Mouse (Mus musculus) midbrain, embryonic 13.5 days (tissue): ENCODE data around the gene Slc27a4. TPM values are rescaled to one million over a fixed set of nuclear protein-coding genes. Genes with fewer than 3 reads are reported as not detected.

Experiments used
- ATAC-seq: fragments of 200-750 bp; cut with Nextera tagmentation; 2 replicates; pipeline ENCODE4 v1.8.0; 2017; ENCODE audit warnings: mild to moderate bottlenecking, moderate TSS enrichment, moderate library complexity
- H3K27ac ChIP-seq: fragments of 300-500 bp; sonication (generic); 2 replicates; pipeline ENCODE4 v1.5.1; 2015; ENCODE audit warnings: inconsistent platforms, mild to moderate bottlenecking, moderate library complexity
- H3K27me3 ChIP-seq: fragments of 300-500 bp; sonication (generic); 2 replicates; pipeline ENCODE4 v1.6.1; 2015; ENCODE audit warnings: mild to moderate bottlenecking, inconsistent platforms
- H3K36me3 ChIP-seq: fragments of 300-500 bp; sonication (generic); 2 replicates; pipeline ENCODE4 v1.6.1; 2015; ENCODE audit warnings: mild to moderate bottlenecking, inconsistent platforms
- H3K4me1 ChIP-seq: fragments of 300-500 bp; sonication (generic); replicated peaks from 2 replicates; pipeline ENCODE4 v1.6.1; 2015; ENCODE audit warnings: inconsistent platforms
- H3K4me2 ChIP-seq: fragments of 300-500 bp; sonication (generic); replicated peaks from 2 replicates; pipeline ENCODE4 v1.6.1; 2015; ENCODE audit warnings: moderate library complexity, mild to moderate bottlenecking, inconsistent platforms
- H3K4me3 ChIP-seq: fragments of 300-500 bp; sonication (generic); replicated peaks from 2 replicates; pipeline ENCODE4 v1.5.1; 2015; ENCODE audit warnings: mild to moderate bottlenecking, inconsistent platforms
- H3K9ac ChIP-seq: fragments of 300-500 bp; sonication (generic); replicated peaks from 2 replicates; pipeline ENCODE4 v1.6.1; 2015; ENCODE audit warnings: mild to moderate bottlenecking, inconsistent platforms
- H3K9me3 ChIP-seq: fragments of 300-500 bp; sonication (generic); 2 replicates; pipeline ENCODE4 v1.6.1; 2016; ENCODE audit warnings: mild to moderate bottlenecking, inconsistent platforms
- WGBS: fragments of 180-500 bp; shearing (Covaris S2); methylation state at CpG from one replicate; pipeline ENCODE4 v1.1.7; 2015; 5-methylcytosine and 5-hydroxymethylcytosine counted together
- polyA plus RNA-seq: library from polyadenylated mRNA; unstranded; fragments of >200 nt; fragmentation: Nextera tagmentation; extraction: Ambion mirVana; gene quantifications from 2 replicates; pipeline ENCODE4 v1.2.1, GENCODE M21; 2015

Slc27a4 gene
- polyA plus RNA-seq, 1 experiment from 2014 or later, result 32.5 TPM

- Histone ChIP-seq H3K4me2 (peak within 1 kb of the TSS; percentile 74), H3K27ac (peak within 1 kb of the TSS; percentile 78), H3K27me3 (no peaks in the 10 kb centered on the region), H3K36me3 (peaks cover 60% of the 10 kb centered on the region), H3K4me3 (peak within 1 kb of the TSS; percentile 82), H3K9me3 (no peaks in the 10 kb centered on the region), H3K9ac (peak within 1 kb of the TSS; percentile 85), H3K4me1 (peaks cover 21% of the 10 kb centered on the region)
- 1% methylated on average over 45 of the region's 45 CpGs for WGBS
- peak; percentile 92 for ATAC-seq
These were observed 14.3 kb upstream of the Slc27a4 start, which contains the start of gene Trub2 for GRCm38 (mm10) chr2:29787937-29788681. Trub2 (minus strand) TSS chr2:29788502.

GRCm38 (mm10) chr2:29792772-29793487 lies 9.5 kb upstream of the Slc27a4 start:
- 100% methylated on average over 2 of the region's 2 CpGs for WGBS

DNA sequence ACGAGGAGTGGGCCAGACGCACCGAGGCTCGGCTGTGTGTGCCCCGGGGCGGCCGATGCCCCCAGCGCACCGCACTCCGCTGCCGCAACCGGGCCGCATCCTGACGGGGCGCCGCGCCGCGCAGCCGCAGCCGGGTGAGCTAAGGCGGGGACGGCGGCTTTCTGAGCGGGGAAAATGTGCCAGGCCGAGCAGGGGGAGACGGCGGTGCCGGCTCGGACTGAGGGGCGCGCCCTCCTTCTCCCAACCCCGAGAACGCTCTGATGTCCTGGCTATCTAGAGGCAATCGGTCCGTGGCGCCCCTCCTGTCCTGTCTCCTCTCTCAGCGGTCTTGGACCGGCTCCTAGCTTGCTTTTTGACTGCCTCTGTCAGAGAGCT lies 380 bp downstream of the Slc27a4 start:
- Histone ChIP-seq H3K27me3 (0 out of 2 replicates have a peak, but pooled peaks cover 6% of the 10 kb centered on the region), H3K36me3 (peaks cover 35% of the 10 kb centered on the region), H3K27ac (peak overlapping the region; percentile 94), H3K9ac (peak overlapping the region; percentile 95), H3K4me1 (peaks cover 20% of the 10 kb centered on the region), H3K9me3 (no peaks in the 10 kb centered on the region), H3K4me2 (peak overlapping the region; percentile 89), H3K4me3 (peak overlapping the region; percentile 91)
- ATAC-seq, result no peak
- 1% methylated on average over 29 of the region's 39 CpGs for WGBS

More at GRCm38 (mm10) chr2:29792772-29793487, 9.5 kb upstream of the Slc27a4 start:
- H3K4me2 ChIP-seq, result no peak overlapping the region
- H3K9me3 ChIP-seq, result no peaks in the 10 kb centered on the region
- no peak overlapping the region for H3K4me3 ChIP-seq
- peaks cover 72% of the 10 kb centered on the region for H3K36me3 ChIP-seq
- ATAC-seq, result no peak
- no peak overlapping the region for H3K27ac ChIP-seq
- H3K9ac ChIP-seq, result no peak overlapping the region
- no peaks in the 10 kb centered on the region for H3K27me3 ChIP-seq
- peaks cover 11% of the 10 kb centered on the region for H3K4me1 ChIP-seq

DNA sequence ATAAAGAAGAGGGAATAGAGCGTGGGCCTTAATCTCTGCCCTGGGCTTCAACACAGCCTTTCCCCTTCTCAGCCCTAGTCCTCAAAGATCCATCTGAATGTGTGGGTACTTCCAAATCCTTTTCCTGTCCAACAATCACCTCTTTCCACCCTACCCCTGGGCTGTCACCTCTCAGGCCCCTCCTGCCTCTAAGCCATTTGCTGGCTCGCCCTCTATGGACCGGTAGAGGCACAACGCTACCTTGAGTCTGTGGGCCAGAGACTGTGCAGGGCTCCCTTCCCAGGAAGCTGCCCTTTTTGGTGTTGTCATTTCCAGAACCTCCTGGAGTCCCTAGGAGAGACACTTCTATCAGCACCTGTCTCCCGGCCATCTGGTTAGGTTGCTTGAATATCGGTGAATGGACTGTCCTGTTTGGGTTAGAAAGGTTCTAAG lies 982 bp downstream of the Slc27a4 start:
- 20% methylated on average over 6 of the region's 6 CpGs for whole genome bisulfite sequencing
- Histone ChIP-seq H3K36me3 (peaks cover 41% of the 10 kb centered on the region), H3K27ac (peak overlapping the region; percentile 94), H3K27me3 (0 out of 2 replicates have a peak, but pooled peaks cover 6% of the 10 kb centered on the region), H3K4me1 (peaks cover 20% of the 10 kb centered on the region), H3K9me3 (no peaks in the 10 kb centered on the region), H3K4me2 (peak overlapping the region; percentile 89), H3K9ac (peak overlapping the region; percentile 95), H3K4me3 (peak overlapping the region; percentile 91)
- peak; percentile 51; the same call in 1 of the 2 replicates for ATAC-seq

DNA sequence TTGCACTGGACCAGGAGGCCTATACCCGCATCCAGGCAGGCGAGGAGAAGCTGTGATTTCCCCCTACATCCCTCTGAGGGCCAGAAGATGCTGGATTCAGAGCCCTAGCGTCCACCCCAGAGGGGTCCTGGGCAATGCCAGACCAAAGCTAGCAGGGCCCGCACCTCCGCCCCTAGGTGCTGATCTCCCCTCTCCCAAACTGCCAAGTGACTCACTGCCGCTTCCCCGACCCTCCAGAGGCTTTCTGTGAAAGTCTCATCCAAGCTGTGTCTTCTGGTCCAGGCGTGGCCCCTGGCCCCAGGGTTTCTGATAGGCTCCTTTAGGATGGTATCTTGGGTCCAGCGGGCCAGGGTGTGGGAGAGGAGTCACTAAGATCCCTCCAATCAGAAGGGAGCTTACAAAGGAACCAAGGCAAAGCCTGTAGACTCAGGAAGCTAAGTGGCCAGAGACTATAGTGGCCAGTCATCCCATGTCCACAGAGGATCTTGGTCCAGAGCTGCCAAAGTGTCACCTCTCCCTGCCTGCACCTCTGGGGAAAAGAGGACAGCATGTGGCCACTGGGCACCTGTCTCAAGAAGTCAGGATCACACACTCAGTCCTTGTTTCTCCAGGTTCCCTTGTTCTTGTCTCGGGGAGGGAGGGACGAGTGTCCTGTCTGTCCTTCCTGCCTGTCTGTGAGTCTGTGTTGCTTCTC lies 13.4 kb downstream of the Slc27a4 start:
- H3K9ac ChIP-seq, result no peak overlapping the region
- no peak overlapping the region for H3K4me3 ChIP-seq
- H3K27ac ChIP-seq, result no peak overlapping the region
- peaks cover 24% of the 10 kb centered on the region for H3K4me1 ChIP-seq
- H3K27me3 ChIP-seq, result no peaks in the 10 kb centered on the region
- no peak overlapping the region for H3K4me2 ChIP-seq
- no peaks in the 10 kb centered on the region for H3K9me3 ChIP-seq
- H3K36me3 ChIP-seq, result peaks cover 61% of the 10 kb centered on the region
- 79% methylated on average over 11 of the region's 11 CpGs for WGBS
- no peak for ATAC-seq

DNA sequence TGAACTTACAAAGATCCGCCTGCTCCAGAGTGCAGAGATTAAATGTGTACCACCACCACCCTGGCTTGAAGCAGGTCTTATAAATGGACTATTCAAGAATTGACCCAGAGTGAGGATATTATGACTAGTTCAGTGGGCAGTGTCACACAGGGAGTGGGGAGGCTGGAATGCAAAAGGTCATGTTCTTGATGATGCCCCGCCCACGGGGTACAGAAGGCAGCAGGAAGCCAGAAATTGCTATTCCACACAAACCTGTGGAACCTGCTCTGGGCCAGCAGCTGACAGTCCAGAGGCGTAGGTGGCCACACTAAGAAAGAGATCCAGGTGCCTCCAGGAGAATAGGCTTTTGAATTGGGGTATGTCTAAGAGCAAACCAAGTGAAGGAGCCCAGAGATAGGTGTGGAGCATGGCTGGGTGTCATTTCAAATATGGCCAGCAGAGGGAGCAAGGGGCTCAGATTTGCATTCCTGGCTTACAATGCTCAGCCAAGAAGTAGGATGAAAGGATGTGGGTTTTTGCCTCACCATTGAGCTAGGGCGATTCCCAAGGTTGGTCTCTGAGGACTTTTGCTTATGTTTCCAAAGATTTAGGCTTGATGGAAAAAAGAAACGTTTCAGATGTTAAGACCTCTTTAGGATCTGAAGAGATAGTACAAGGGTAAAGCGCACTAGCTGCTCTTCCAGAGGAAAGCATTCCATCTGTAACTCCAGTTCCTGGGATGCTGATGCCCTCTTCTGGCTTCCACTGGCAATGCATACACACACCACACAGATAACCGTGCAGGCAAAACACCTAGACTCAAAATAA lies 15.2 kb downstream of the Slc27a4 start:
- H3K4me3 ChIP-seq, result no peak overlapping the region
- ATAC-seq, result peak; percentile 51
- no peaks in the 10 kb centered on the region for H3K27me3 ChIP-seq
- no peak overlapping the region for H3K9ac ChIP-seq
- no peaks in the 10 kb centered on the region for H3K9me3 ChIP-seq
- peaks cover 28% of the 10 kb centered on the region for H3K4me1 ChIP-seq
- 36% methylated on average over 8 of the region's 8 CpGs for WGBS
- peak overlapping the region; percentile 49 for H3K27ac ChIP-seq
- H3K4me2 ChIP-seq, result peak overlapping the region; percentile 30
- peaks cover 43% of the 10 kb centered on the region for H3K36me3 ChIP-seq

GRCm38 (mm10) chr2:29819363-29819762 lies 16.9 kb downstream of the Slc27a4 start:
- peaks cover 28% of the 10 kb centered on the region for H3K4me1 ChIP-seq
- H3K36me3 ChIP-seq, result peaks cover 27% of the 10 kb centered on the region
- H3K9me3 ChIP-seq, result no peaks in the 10 kb centered on the region
- ATAC-seq, result no peak
- no peak overlapping the region for H3K4me3 ChIP-seq
- no peak overlapping the region for H3K9ac ChIP-seq
- H3K27me3 ChIP-seq, result no peaks in the 10 kb centered on the region
- H3K4me2 ChIP-seq, result peak overlapping the region; percentile 60
- 2% methylated on average over 2 of the region's 2 CpGs for WGBS
- peak overlapping the region; percentile 95 for H3K27ac ChIP-seq

- Histone ChIP-seq H3K27me3 (no peaks in the 10 kb centered on the region), H3K4me3 (peak within 1 kb of the TSS; percentile 35), H3K36me3 (peaks cover 19% of the 10 kb centered on the region), H3K9ac (peak within 1 kb of the TSS; percentile 73), H3K4me1 (peaks cover 28% of the 10 kb centered on the region), H3K4me2 (peak within 1 kb of the TSS; percentile 60), H3K9me3 (no peaks in the 10 kb centered on the region), H3K27ac (peak within 1 kb of the TSS; percentile 95)
- WGBS, result under 1% methylated on average over 35 of the region's 35 CpGs
- peak; percentile 85 for ATAC-seq
These were observed 17.8 kb downstream of the Slc27a4 start, which contains the start of gene Urm1 for GRCm38 (mm10) chr2:29820025-29820817. Urm1 (plus strand) TSS chr2:29820075.

DNA sequence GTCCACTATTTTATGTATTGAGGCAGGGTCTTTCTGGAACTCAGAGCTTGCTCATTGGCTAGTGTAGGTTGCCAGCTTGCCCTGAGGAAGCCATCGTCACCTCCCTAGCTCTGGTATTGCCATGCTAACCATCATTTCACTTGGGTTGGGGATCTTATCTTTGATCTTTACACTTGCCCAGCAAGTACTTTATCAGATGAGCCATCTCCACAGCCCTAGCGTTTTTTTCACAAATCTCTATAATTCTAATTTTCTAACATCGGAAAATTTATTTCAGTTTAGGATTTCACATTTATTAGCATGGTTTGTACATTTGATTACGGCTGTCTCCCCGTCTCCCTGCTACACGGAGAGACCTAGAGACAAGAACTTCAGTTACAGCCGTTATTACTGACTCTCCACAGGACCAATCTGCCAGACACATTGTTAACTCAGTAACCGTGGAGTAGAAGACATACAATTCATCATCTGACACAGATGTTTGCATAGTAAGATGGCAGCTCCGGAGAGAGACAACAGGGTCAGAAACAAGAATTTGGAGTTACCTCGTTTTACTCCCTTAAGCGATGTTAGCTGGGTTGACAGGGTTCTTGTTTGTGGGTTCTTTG lies 24.0 kb downstream of the Slc27a4 start:
- no peaks in the 10 kb centered on the region for H3K27me3 ChIP-seq
- peak overlapping the region; percentile 63 for H3K4me2 ChIP-seq
- peak overlapping the region; percentile 95 for H3K27ac ChIP-seq
- 14% methylated on average over 11 of the region's 11 CpGs for WGBS
- no peaks in the 10 kb centered on the region for H3K9me3 ChIP-seq
- peak overlapping the region; percentile 76 for H3K4me3 ChIP-seq
- H3K4me1 ChIP-seq, result peaks cover 20% of the 10 kb centered on the region
- no peaks in the 10 kb centered on the region for H3K36me3 ChIP-seq
- ATAC-seq, result peak; percentile 31
- peak overlapping the region; percentile 78 for H3K9ac ChIP-seq

DNA sequence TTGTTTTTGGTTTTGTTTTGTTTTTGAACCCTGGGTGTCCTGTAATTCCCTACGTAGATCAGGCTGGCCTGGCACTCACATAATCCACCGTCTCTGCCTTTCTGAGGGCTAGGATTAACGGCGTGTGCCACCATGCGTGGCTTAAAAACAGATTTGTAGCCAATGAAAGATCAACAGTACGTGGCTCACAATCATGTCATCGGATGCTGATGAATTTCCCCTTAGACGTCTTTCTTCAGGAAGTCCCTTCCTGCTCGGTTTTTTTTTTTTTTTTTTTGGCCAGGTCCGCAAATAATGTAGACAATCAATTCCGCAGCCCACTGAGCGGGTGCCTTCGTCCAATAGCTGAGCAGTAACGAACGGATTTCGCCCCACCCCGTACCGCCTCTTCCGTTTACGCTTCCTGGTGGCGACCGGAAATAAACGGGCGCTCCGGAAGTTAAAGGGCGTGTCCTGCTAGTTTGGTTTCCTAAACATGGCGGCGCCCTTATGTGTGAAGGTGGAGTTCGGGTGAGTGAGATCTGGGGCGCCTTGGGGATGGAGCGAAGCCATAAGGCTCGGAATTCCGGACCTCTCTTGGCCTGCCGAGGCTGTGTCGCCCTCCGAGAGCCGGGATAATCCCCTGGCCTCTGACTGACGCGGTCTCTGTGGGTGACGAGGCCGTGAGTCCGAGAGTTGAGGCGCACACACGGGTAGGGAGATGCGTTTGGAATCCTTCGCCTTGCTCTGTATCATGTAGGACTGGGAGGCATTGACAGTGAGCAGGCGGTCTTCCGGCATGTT lies 24.7 kb downstream of the Slc27a4 start:
- Histone ChIP-seq H3K27me3 (no peaks in the 10 kb centered on the region), H3K27ac (peak overlapping the region; percentile 95)
- WGBS, result under 1% methylated on average over 48 of the region's 48 CpGs

More for the DNA sequence above, 24.7 kb downstream of the Slc27a4 start:
- H3K4me1 ChIP-seq, result peaks cover 20% of the 10 kb centered on the region
- peak overlapping the region; percentile 76 for H3K4me3 ChIP-seq
- H3K4me2 ChIP-seq, result peak overlapping the region; percentile 86
- ATAC-seq, result peak; percentile 97
- H3K9me3 ChIP-seq, result no peaks in the 10 kb centered on the region
- no peaks in the 10 kb centered on the region for H3K36me3 ChIP-seq
- peak overlapping the region; percentile 78 for H3K9ac ChIP-seq
